Mouse (Mus musculus): Measurements from ENCODE around the gene Gm38392.

Gm38392 gene

DNA sequence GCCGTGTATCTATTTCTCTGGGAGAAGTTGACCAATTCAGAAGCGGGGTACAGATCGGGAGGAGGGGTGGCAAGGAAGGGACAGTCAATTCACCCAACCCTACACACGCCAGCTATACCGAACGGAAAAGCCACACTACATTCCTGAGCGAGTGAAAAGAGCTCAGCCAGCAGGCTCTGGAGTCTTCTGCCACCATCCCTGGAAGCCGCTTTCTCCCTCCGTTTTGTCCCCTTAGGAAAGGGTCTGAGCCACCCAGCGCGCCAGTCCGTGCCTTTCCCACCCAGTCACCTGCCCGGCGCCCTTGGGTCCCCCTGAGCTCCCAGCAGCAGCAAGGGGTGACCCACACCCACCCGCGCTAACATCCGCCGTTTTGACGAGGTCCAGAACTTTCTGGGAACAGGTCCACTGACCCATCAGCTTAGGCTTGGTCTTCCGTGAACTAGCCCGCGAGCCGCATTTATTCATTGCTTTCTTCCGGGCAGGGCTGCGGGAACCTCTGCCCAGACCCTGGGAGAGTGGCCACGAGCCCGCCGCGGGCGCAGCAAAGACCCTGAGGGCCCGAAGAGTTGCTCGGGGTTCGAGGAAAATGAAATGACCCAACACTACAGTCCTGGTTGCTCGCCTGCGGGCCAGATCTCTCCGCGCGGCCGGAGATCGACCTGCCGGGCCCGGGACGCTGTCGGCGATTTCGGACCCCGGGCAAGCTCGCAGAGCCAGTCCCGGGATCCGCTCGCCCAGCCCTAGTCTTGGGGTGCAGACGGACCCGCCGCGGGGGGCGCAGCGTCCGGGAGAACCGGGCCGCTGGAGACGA is 86.6 kb downstream of the Gm38392 start:
- no peak for DNase-seq (ENCODE audit: low spot score in 2 of 2)

GRCm38 (mm10) chr3:88199541-88200110 is 87.4 kb downstream of the Gm38392 start:
- no peak for DNase-seq (ENCODE audit: low spot score in 2 of 2)

DNA sequence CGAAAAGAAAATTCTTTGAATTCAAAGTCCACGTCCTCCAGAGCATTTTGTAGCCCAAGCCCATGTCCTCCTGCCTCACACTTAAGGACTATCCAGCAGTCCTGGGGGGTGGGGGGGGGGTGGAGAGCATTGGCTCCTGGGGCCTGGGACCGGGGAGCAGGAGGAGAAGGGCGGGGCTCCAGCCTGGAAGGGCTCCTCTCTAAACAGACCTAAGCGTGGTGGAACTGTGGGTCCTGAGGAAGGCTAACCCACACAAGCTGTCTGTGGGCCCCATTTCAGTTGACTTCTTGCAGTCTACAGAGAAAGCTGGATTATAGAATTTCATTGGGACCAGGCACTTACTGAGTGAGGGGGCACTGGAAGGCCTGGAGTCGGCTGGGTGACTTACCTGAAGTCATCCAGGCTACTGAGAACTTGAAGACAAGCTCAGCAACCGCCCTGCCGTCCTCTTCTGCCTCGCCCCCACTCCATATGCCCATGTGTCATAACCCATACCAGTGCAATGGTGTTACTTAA is 88.4 kb downstream of the Gm38392 start:
- no peak for DNase-seq (ENCODE audit: low spot score in 2 of 2)

DNA sequence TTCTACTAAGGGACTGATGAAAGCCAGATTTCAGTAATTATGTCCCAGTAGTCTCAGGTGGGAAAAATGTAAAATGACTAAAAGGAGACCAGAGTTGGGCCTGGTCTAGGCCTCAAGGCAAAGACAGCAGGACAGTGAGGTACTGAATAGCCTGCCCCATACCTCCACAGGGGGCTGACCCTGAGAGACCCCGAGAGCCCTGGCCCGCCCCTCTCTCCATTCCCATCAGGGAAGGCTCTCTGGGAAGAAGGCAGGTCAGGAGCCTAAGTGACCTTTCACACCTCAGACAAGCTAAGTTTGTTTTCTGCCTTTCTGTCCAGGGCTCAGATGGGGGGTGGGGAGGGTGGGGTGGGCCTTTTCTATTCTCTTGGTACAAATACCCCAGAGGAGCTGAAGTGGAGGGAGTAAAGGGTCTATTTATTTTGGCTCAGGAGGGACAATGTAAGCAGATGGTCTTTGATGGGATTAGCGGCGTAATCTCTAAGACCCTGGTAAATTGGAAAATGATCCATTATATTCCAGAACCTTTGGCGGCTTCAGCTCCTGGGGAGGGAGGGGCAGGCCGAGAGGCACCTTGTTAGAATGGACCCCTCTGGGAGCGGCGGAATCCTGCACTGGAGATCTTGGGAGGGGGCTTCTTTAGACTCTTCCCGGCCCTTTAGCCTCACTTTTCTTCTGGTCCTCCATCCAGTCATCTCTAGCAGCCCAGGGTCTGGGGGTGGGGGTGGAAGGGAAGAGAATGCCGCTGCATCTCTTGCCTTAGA is 89.1 kb downstream of the Gm38392 start:
- DNase-seq (ENCODE audit: low spot score in 2 of 2): no peak
